Mouse (Mus musculus) embryonic facial prominence, embryonic 15.5 days (tissue): Measurements from ENCODE around the gene Tppp3. TPM values are rescaled to one million over a fixed set of nuclear protein-coding genes. Genes with fewer than 3 reads are reported as not detected.
A peak's percentile ranks its signal among the peaks of the same experiment; 100 is the strongest.

Experiments
- ATAC-seq: fragments of 200-750 bp; cut with Nextera tagmentation; 2 replicates; pipeline ENCODE4 v1.8.0; 2017; ENCODE audit warnings: low read depth, moderate TSS enrichment; ENCODE audit not compliant: insufficient number of reproducible peaks, low FRiP score, low TSS enrichment
- H3K27ac ChIP-seq: fragments of 300-500 bp; sonication (generic); replicated peaks from 2 replicates; pipeline ENCODE4 v1.5.1; 2015; ENCODE audit warnings: mild to moderate bottlenecking, inconsistent platforms
- H3K27me3 ChIP-seq: fragments of 300-500 bp; sonication (generic); 2 replicates; pipeline ENCODE4 v1.6.1; 2015; ENCODE audit warnings: inconsistent platforms
- H3K36me3 ChIP-seq: fragments of 300-500 bp; sonication (generic); 2 replicates; pipeline ENCODE4 v1.6.1; 2015; ENCODE audit warnings: mild to moderate bottlenecking, inconsistent platforms
- H3K4me1 ChIP-seq: fragments of 300-500 bp; sonication (generic); 2 replicates; pipeline ENCODE4 v1.6.1; 2015; ENCODE audit warnings: inconsistent platforms
- H3K4me2 ChIP-seq: fragments of 300-500 bp; sonication (generic); replicated peaks from 2 replicates; pipeline ENCODE4 v1.6.1; 2015; ENCODE audit warnings: mild to moderate bottlenecking, inconsistent platforms
- H3K4me3 ChIP-seq: fragments of 300-500 bp; sonication (generic); replicated peaks from 2 replicates; pipeline ENCODE4 v1.5.1; 2015; ENCODE audit warnings: mild to moderate bottlenecking, inconsistent platforms
- H3K9ac ChIP-seq: fragments of 300-500 bp; sonication (generic); 2 replicates; pipeline ENCODE4 v1.6.1; 2015; ENCODE audit warnings: inconsistent platforms
- H3K9me3 ChIP-seq: fragments of 300-500 bp; sonication (generic); replicated peaks from 2 replicates; pipeline ENCODE4 v1.6.1; 2016; ENCODE audit warnings: inconsistent platforms
- WGBS: fragments of 180-500 bp; shearing (Covaris S2); methylation state at CpG from one replicate; pipeline ENCODE4 v1.1.7; 2015; 5-methylcytosine and 5-hydroxymethylcytosine counted together
- polyA plus RNA-seq: library from polyadenylated mRNA; unstranded; fragments of >200 nt; fragmentation: Nextera tagmentation; extraction: Ambion mirVana; gene quantifications from 2 replicates; pipeline ENCODE4 v1.2.1, GENCODE M21; 2015

Gene Tppp3
- polyA plus RNA-seq = 157 and 180 TPM in 2 replicates

DNA sequence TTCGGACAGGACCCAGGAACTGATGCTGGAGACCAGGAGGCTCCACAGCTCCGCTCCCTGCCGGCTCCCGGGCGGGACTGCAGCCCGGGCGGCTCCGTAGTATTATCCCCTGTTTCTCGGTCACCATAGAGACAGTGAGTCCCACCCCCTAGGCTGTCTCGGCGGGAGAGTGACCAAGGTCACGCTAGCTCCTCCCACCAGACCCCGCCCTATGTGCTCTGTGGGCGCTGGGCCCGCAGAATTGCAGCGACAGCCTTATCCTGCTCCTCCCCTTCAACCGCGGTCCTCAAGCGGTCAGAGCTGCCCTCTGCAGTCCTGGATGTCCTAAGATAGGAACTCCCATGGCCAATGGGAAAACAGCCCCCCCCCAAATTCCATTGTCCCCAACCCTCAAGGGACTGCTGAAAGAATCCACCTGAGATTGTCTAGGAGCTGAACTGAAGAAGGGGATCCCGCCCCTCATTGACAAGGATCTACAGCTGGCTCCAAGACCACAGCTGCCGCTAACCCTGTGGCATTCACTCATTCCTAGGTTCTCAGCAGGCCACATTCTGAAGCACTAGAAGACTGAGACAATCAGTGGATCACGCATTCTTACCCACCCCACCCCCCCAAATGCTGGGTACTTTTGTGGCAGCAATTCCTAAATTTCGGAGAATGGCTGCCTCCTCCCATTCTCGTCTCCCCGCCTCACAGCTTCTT lies at the start of gene Tppp3:
Gene Tppp3 (minus strand): TSS at position 213 of the 702 bp plus-strand sequence.
- Histone ChIP-seq H3K36me3 (peaks cover 37% of the 10 kb centered on the region), H3K4me1 (peaks cover 54% of the 10 kb centered on the region), H3K4me3 (peak within 1 kb of the TSS; percentile 32), H3K4me2 (peak within 1 kb of the TSS; percentile 47), H3K27me3 (peaks cover 12% of the 10 kb centered on the region), H3K9me3 (no peaks in the 10 kb centered on the region), H3K27ac (peak within 1 kb of the TSS; percentile 45), H3K9ac (peak within 1 kb of the TSS; percentile 1; the same call in 1 of the 2 replicates)
- 7% methylated on average over 25 of the region's 25 CpGs for WGBS
- peak; percentile 87 for ATAC-seq

DNA sequence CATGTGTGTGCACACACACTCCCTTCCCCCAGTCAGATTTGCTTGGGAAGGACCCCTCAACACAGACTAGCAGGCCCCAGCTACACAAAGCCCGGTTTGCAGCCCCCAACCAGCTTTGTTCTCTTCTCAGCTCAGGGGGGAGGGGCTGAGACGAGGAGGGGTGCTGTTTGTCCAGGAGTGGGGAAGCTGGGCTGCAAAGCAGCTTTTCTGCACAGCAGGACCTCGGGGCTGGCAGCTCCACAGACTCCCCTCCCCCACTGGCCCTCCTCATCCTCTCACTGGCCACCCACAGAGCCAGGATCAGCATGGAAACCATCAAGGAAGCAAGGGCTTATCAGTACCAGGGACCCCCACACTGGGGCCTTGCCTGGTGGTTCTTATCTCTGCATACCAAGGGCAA lies 49.7 kb upstream of the Tppp3 start:
- Histone ChIP-seq H3K4me1 (peaks cover 22% of the 10 kb centered on the region), H3K9ac (no peak overlapping the region), H3K9me3 (no peaks in the 10 kb centered on the region), H3K36me3 (peaks cover 43% of the 10 kb centered on the region), H3K27ac (no peak overlapping the region), H3K27me3 (peaks cover 27% of the 10 kb centered on the region), H3K4me3 (no peak overlapping the region), H3K4me2 (no peak overlapping the region)
- no peak for ATAC-seq
- WGBS = 15% methylated on average over 3 of the region's 3 CpGs

DNA sequence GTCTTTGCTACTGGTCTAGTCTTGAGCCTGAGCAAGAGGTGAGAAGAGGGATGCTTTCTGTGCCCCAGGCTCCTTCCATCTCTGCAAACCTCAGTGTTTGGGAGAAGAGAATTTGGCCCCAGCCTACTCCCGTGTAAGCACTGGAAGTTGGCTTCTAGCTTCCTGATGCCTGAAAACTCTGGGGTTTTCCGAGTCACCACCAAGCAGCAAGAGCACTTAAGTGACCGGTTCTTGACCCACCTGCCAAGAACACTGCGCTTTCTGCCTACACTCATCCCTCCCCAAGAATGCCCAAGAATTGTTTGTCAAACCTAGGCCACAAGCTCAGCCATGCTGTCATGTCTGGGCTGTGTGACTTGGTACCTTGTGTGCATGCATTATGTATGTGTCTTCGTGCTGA lies 49.2 kb upstream of the Tppp3 start:
- H3K9me3 ChIP-seq = no peaks in the 10 kb centered on the region
- peaks cover 39% of the 10 kb centered on the region for H3K36me3 ChIP-seq
- no peak overlapping the region for H3K4me2 ChIP-seq
- peaks cover 25% of the 10 kb centered on the region for H3K4me1 ChIP-seq
- H3K27ac ChIP-seq = no peak overlapping the region
- no peak for ATAC-seq
- peaks cover 27% of the 10 kb centered on the region for H3K27me3 ChIP-seq
- 40% methylated on average over 5 of the region's 5 CpGs for WGBS
- no peak overlapping the region for H3K4me3 ChIP-seq
- H3K9ac ChIP-seq = no peak overlapping the region

DNA sequence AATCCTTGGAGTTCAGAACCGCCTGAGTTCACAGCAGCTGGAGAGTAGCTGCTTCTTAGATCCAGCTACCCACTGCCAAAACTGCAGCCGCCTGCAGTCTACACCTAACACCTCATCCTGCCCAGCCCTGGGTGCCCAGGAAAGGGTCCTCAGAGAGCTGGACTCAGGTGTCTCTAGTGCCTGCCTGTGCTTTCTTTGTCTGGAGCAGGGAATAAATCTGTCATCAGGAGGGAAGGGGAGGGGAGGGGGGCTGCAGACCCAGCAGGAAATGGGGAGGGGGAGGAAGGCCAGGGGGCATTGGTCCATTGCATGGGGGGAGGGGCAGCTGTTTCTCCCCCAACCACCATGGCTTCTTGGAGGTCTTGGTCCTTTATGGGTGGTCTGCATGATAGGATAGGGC lies 48.3 kb upstream of the Tppp3 start:
- Histone ChIP-seq H3K36me3 (peaks cover 29% of the 10 kb centered on the region), H3K4me1 (peaks cover 25% of the 10 kb centered on the region), H3K27ac (no peak overlapping the region), H3K27me3 (peaks cover 27% of the 10 kb centered on the region), H3K9me3 (no peaks in the 10 kb centered on the region), H3K4me3 (no peak overlapping the region), H3K9ac (no peak overlapping the region), H3K4me2 (peak overlapping the region; percentile 99)
- no peak for ATAC-seq
- 10% methylated on average over 2 of the region's 2 CpGs for WGBS

DNA sequence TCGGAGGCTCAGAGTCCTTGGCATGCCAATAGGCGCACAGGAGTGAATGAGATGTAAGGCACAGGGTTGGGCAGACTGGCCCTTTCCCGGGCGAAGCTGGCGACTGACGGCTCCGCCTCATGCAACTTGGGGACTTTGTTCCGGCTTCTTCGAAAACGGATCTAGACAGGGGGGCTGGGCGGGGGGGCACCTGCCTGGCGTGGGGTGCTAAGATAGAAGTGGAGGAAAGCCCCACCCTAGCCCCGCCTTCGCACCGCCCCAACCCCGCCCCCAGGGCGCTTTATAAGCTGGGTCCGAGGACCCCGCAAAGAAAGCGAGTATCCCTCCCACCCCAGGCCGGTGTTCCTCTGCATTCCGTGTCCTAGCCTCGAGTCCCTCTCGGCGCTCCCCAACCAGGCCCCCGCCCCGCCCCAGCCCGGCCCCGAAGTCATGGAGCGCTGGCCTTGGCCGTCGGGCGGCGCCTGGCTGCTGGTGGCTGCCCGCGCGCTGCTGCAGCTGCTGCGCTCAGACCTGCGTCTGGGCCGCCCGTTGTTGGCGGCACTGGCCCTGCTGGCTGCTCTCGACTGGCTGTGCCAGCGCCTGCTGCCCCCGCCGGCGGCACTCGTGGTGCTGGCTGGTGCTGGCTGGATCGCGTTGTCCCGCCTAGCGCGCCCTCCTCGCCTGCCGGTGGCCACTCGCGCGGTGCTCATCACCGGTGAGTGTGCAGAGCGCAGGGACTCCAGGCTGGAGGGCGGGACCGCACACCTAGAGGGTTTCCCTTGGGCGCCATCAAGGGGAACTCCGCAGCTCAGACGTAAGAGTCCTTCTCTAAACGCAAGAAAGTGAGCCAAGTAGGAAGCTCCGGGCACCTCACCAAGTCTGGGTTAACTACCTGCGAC lies 47.3 kb upstream of the Tppp3 start, which contains the start of gene Hsd11b2:
Gene Hsd11b2 (plus strand): TSS at position 320 of the 878 bp plus-strand sequence.
- Histone ChIP-seq H3K27ac (no peak within 1 kb of the TSS), H3K4me2 (peak within 1 kb of the TSS; percentile 99), H3K36me3 (peaks cover 22% of the 10 kb centered on the region), H3K9ac (peak within 1 kb of the TSS; percentile 54), H3K27me3 (peaks cover 27% of the 10 kb centered on the region), H3K4me1 (peaks cover 25% of the 10 kb centered on the region), H3K9me3 (no peaks in the 10 kb centered on the region), H3K4me3 (peak within 1 kb of the TSS; percentile 51)
- WGBS = under 1% methylated on average over 61 of the region's 68 CpGs
- peak; percentile 63; the same call in 1 of the 2 replicates for ATAC-seq

DNA sequence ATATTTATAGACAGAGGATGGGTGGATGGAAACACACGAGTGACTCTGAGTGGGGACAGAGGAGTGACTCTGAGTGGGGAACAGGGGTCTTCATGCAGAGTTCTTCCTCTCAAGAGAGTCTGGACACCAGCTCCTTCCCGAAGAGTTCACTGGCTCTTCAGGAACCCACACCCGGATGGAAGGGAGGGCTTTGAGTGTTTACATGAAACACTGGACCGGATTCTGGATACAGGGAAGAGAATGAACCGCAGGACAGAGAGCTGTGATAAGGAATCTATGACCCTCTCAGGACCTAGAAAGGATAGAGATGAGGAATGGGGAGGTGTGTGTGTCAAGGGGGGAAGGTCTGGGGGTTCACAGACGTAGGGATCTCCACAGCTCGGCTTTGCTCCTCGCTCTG lies 46.0 kb upstream of the Tppp3 start:
- Histone ChIP-seq H3K36me3 (peaks cover 12% of the 10 kb centered on the region; the same call in 1 of the 2 replicates), H3K4me1 (peaks cover 25% of the 10 kb centered on the region), H3K9me3 (no peaks in the 10 kb centered on the region), H3K27ac (no peak overlapping the region), H3K9ac (no peak overlapping the region), H3K4me3 (no peak overlapping the region), H3K27me3 (peaks cover 27% of the 10 kb centered on the region), H3K4me2 (no peak overlapping the region)
- WGBS = 47% methylated on average over 8 of the region's 8 CpGs
- no peak for ATAC-seq

DNA sequence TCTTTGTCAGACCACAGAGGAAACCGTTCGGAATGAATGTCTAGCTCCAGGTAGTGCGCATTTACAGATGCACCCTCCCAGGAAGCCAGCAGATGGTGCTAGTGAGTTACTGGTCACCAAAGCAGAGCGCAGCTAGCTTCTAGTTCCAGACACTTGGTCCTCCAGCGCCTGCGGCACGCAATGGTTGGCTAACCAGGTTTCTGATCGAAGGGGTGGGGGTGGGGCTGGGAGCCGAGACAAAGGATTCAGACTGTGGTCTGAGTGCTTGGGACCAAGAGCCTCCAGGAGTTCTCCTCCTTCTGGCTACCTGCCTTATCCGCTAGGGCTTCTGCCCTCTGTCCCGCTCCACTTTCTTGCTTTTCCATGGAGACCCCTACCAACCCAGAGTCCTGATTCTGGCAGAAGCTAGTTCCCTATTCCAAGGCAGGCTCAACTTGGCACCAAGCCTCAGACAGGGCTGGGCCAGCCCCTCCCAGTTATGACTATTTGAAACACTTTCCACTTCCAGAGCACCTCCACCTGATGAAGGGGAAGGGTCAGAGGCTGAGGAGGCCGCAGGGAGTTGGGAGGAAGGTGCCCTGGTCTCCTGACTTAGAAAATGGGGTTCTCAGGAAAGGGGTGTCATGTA lies 44.8 kb upstream of the Tppp3 start:
- ATAC-seq = no peak
- Histone ChIP-seq H3K4me1 (peaks cover 25% of the 10 kb centered on the region), H3K9me3 (no peaks in the 10 kb centered on the region), H3K4me2 (peak overlapping the region; percentile 41), H3K27me3 (peaks cover 27% of the 10 kb centered on the region), H3K9ac (no peak overlapping the region), H3K4me3 (peak overlapping the region; percentile 20; the same call in 1 of the 2 replicates), H3K36me3 (0 out of 2 replicates have a peak, but pooled peaks cover under 1% of the 10 kb centered on the region), H3K27ac (no peak overlapping the region)
- WGBS = 12% methylated on average over 12 of the region's 12 CpGs

DNA sequence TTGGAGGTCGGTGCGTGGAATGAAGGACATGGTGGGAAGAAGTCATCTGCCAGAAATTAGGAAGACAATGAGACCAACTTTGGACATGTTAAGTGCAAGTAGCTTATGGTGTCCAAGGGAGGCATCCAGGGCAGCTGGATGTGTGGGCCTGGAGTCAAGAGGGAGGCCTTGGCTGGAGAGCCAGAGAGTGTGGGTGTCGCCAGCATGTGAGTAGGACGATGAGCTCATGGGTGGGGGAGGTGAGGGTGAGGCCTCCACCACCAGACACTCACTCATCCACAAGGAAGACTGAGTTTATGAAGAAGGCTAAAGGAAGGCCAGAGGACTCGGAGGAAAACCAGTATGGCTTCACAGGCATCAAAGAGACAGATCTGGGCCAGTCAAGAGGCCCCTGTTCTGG lies 43.3 kb upstream of the Tppp3 start:
- Histone ChIP-seq H3K4me2 (no peak overlapping the region), H3K27ac (no peak overlapping the region), H3K36me3 (no peaks in the 10 kb centered on the region), H3K9ac (no peak overlapping the region), H3K27me3 (peaks cover 24% of the 10 kb centered on the region), H3K4me3 (no peak overlapping the region), H3K9me3 (no peaks in the 10 kb centered on the region), H3K4me1 (peaks cover 35% of the 10 kb centered on the region)
- ATAC-seq = no peak
- 71% methylated on average over 5 of the region's 5 CpGs for WGBS

DNA sequence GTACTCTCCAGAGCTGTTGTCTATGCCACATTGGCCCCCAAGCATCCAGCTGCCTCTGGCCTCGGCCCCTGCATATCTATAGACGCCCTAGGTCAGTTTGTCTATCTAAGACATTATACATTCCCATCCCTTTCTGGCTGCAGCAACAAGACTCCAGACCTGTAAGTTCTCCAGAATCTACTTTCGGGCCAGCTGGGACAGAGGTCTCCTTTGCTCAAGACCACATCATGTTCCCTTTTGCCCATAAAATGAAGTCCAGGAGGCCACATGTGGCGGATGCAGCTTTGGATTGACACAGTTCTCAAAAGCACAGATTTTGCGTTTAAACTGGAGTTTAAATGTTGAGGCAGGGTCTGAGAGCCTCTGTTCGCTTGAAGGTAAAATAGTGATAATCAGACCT lies 42.9 kb upstream of the Tppp3 start:
- Histone ChIP-seq H3K27ac (no peak overlapping the region), H3K4me1 (peaks cover 32% of the 10 kb centered on the region), H3K36me3 (no peaks in the 10 kb centered on the region), H3K9ac (no peak overlapping the region), H3K4me2 (no peak overlapping the region), H3K4me3 (no peak overlapping the region), H3K27me3 (peaks cover 20% of the 10 kb centered on the region; the same call in 1 of the 2 replicates), H3K9me3 (no peaks in the 10 kb centered on the region)
- no peak for ATAC-seq
- WGBS = 83% methylated on average over 6 of the region's 6 CpGs

DNA sequence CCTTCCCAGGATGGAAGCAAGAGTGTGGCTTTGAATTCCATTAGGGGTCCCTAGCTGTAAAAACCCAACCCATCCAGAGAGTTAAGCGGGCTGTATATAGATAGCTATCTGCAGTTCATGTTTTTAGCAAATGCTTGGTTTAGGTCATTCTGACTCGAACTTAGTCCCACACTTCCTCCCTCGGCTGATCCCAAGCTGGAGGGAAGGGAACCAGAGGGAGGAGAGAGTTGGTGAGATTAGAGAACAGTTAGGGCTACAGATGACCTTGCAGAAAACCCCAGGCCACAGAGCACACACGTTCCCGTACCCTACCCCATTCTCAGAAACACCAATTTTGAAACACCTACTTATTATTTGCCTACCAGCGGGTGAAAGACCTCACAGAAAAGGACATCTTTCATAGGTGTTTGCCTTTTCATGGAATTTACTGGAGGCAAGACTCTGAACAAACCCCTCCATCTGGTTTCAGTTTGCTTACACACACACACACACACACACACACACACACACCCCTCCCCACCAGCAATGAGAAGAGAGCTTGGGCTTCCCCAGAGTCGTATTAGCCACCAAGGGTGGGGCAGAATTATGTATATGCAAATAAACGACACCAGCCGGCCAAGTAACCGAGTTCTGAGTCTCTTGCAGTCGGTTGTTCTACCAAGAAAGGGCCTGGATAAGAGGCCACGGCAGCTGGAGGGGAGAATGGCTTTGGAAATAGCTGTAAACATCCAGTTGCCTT lies 38.8 kb upstream of the Tppp3 start:
- WGBS = 19% methylated on average over 12 of the region's 12 CpGs
- Histone ChIP-seq H3K4me1 (peaks cover 25% of the 10 kb centered on the region), H3K4me3 (no peak overlapping the region), H3K4me2 (no peak overlapping the region), H3K9me3 (no peaks in the 10 kb centered on the region), H3K27ac (peak overlapping the region; percentile 7; the same call in 1 of the 2 replicates), H3K27me3 (no peaks in the 10 kb centered on the region), H3K9ac (no peak overlapping the region), H3K36me3 (no peaks in the 10 kb centered on the region)
- no peak for ATAC-seq
